Mouse (Mus musculus): ENCODE data around the gene Esf1. TPM values are rescaled to one million over a fixed set of nuclear protein-coding genes. Genes with fewer than 3 reads are reported as not detected.
"Not testable (repeated sequence)": the region's sequence is repeated elsewhere in the genome, so short reads cannot be mapped to it uniquely, and the experiment has no call there.

Esf1 gene
- polyA plus RNA-seq, 1 experiment: 5.0 TPM

GRCm38 (mm10) chr2:140200713-140201112 is 30.3 kb upstream of the Esf1 start:
- Histone ChIP-seq H3K36me3 (ENCODE audit: control insufficient read depth, insufficient read depth) (peaks cover 49% of the 10 kb centered on the region), H3K27me3 (ENCODE audit: control insufficient read depth, insufficient read depth, insufficient read length) (no peaks in the 10 kb centered on the region), H3K79me3 (ENCODE audit: low read depth) (no peaks in the 10 kb centered on the region), H3K79me2 (ENCODE audit: control insufficient read depth, insufficient read depth) (no peaks in the 10 kb centered on the region), H3ac (ENCODE audit: control insufficient read depth, insufficient read length, low read depth) (no peak overlapping the region), H3K4me3 (ENCODE audit: insufficient read depth, poor library complexity, severe bottlenecking) (no peak overlapping the region)
- TF ChIP-seq MAX (IDR thresholded peaks at IDR 0.05) (no peak), MYOG (IDR thresholded peaks at IDR 0.05; ENCODE audit: control insufficient read depth, extremely low read depth, insufficient read length) (no peak), USF1 (IDR thresholded peaks at IDR 0.05; ENCODE audit: low read depth) (no peak), FOSL1 (IDR thresholded peaks at IDR 0.05; ENCODE audit: insufficient read depth, low read length, poor library complexity, severe bottlenecking) (no peak), CEBPB (IDR thresholded peaks at IDR 0.05; ENCODE audit: low read depth) (no peak), CTCF (IDR thresholded peaks at IDR 0.05; ENCODE audit: control insufficient read depth, insufficient read depth, insufficient read length) (no peak), MYOD1 (IDR thresholded peaks at IDR 0.05; ENCODE audit: control insufficient read depth, insufficient read length, low read depth) (no peak)

DNA sequence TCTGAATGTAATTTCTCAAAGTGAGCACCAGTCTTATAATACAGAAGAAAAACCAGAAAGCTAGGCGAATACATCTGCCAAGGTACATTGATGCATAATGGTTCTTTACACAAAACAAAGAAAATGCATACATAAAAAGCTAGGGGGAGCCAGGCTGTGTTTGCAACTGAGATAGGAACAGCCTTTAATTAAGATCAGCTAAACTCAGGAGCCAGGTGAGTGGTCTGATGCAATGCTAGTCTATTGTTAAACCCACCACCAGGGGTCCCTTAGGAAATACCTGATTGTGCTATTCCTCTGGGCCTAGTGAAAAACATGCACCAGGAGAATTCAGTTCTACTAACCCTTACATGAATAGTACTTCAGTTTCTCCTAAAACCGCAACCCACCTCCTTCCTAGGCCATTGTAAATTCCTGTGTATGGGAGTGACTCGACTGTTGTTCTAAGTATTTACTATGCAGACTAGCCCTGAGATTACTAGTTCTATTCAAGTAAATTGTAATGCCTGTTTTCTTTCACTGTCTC is 15.4 kb upstream of the Esf1 start:
- H3K79me2 ChIP-seq (ENCODE audit: control insufficient read depth, insufficient read depth); H3K79me3 ChIP-seq (ENCODE audit: low read depth); H3ac ChIP-seq (ENCODE audit: control insufficient read depth, insufficient read length, low read depth); H3K27me3 ChIP-seq (ENCODE audit: control insufficient read depth, insufficient read depth, insufficient read length); H3K4me3 ChIP-seq (ENCODE audit: insufficient read depth, poor library complexity, severe bottlenecking): not testable (repeated sequence)
- peaks cover 48% of the 10 kb centered on the region for H3K36me3 ChIP-seq (ENCODE audit: control insufficient read depth, insufficient read depth)

DNA sequence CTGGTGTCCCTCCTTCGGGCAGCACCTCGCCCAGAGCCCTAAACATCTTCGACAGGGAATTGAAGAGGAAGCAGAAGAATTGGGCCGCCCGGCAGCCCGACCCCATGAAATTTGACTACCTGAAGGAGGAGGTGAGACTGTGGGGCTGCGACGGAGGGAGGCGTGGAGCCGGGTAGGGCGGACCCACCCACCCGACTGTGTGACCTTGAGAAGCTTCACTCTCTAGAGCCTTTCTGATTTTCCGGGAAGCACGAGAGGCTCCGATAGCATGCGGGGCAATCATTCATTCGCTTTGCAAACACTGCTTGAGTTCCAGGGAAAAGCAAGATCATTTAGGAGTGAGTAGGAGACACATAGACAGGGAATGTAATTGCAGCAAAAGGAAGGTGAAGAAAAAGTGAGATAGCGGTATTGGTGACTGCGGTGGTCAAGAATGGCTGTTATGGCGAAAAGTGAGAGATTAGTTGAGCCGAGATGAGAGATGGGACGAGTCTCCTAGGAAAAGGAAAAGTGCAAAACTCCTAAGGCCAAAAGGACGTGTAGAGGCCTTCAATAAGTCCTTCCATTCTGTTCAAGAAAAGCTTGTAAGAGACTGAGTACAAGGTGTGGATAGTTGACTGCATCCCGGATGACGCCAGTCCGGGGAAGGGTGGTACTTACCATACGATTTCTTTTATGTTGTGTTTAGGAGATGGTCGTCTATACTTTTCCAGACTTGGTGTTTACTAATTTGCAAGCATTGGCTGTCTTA is 614 bp upstream of the Esf1 start:
- no peaks in the 10 kb centered on the region for H3K27me3 ChIP-seq (ENCODE audit: control insufficient read depth, insufficient read depth, insufficient read length)
- TF ChIP-seq MAX (IDR thresholded peaks at IDR 0.05) (no peak), MYOD1 (IDR thresholded peaks at IDR 0.05; ENCODE audit: control insufficient read depth, insufficient read length, low read depth) (no peak), USF1 (IDR thresholded peaks at IDR 0.05; ENCODE audit: low read depth) (no peak), FOSL1 (IDR thresholded peaks at IDR 0.05; ENCODE audit: insufficient read depth, low read length, poor library complexity, severe bottlenecking) (no peak), CTCF (IDR thresholded peaks at IDR 0.05; ENCODE audit: control insufficient read depth, insufficient read depth, insufficient read length) (no peak), CEBPB (IDR thresholded peaks at IDR 0.05; ENCODE audit: low read depth) (no peak), MYOG (IDR thresholded peaks at IDR 0.05; ENCODE audit: control insufficient read depth, extremely low read depth, insufficient read length) (no peak)
- peak overlapping the region; percentile 75 for H3ac ChIP-seq (ENCODE audit: control insufficient read depth, insufficient read length, low read depth)
- peaks cover 49% of the 10 kb centered on the region for H3K79me3 ChIP-seq (ENCODE audit: low read depth)
- peaks cover 32% of the 10 kb centered on the region for H3K36me3 ChIP-seq (ENCODE audit: control insufficient read depth, insufficient read depth)
- peak overlapping the region; percentile 98 for H3K4me3 ChIP-seq (ENCODE audit: insufficient read depth, poor library complexity, severe bottlenecking)
- H3K79me2 ChIP-seq (ENCODE audit: control insufficient read depth, insufficient read depth): peaks cover 68% of the 10 kb centered on the region

- Histone ChIP-seq H3K79me3 (ENCODE audit: low read depth) (peaks cover 58% of the 10 kb centered on the region), H3K27me3 (ENCODE audit: control insufficient read depth, insufficient read depth, insufficient read length) (no peaks in the 10 kb centered on the region), H3K4me3 (ENCODE audit: insufficient read depth, poor library complexity, severe bottlenecking) (peak overlapping the region; percentile 98), H3K36me3 (ENCODE audit: control insufficient read depth, insufficient read depth) (peaks cover 46% of the 10 kb centered on the region), H3ac (ENCODE audit: control insufficient read depth, insufficient read length, low read depth) (no peak overlapping the region), H3K79me2 (ENCODE audit: control insufficient read depth, insufficient read depth) (peaks cover 86% of the 10 kb centered on the region)
- TF ChIP-seq FOSL1 (IDR thresholded peaks at IDR 0.05; ENCODE audit: insufficient read depth, low read length, poor library complexity, severe bottlenecking) (no peak), CTCF (IDR thresholded peaks at IDR 0.05; ENCODE audit: control insufficient read depth, insufficient read depth, insufficient read length) (no peak), MYOG (IDR thresholded peaks at IDR 0.05; ENCODE audit: control insufficient read depth, extremely low read depth, insufficient read length) (no peak), USF1 (IDR thresholded peaks at IDR 0.05; ENCODE audit: low read depth) (no peak), MAX (IDR thresholded peaks at IDR 0.05) (no peak), CEBPB (IDR thresholded peaks at IDR 0.05; ENCODE audit: low read depth) (no peak), MYOD1 (IDR thresholded peaks at IDR 0.05; ENCODE audit: control insufficient read depth, insufficient read length, low read depth) (no peak)
Observed at GRCm38 (mm10) chr2:140169057-140169456, 1.3 kb downstream of the Esf1 start.

DNA sequence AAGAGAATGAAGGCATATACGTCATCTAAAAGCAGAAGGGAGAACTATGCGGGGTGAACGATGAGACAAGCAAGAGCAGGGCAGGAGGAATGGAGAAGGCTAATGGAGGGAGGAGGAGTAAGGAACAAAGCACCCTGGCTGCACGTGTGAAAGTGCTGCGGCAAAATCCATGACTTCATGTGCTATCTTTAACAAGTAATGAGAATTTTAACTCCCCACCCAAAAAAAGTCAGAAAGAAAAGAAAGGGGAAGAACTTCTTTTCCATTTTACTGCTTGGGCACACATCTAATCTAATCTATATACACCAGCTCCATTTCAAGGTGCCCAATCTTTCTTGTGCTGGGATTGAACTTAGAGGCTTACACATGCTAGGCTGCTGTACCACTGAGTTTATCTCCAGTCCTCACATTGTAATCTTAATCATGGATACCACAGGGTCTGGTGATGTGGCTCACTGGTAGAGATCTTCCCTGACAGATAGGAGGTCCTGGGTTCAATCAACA is 7.0 kb downstream of the Esf1 start:
- no peak overlapping the region for H3K4me3 ChIP-seq (ENCODE audit: insufficient read depth, poor library complexity, severe bottlenecking)
- H3K79me3 ChIP-seq (ENCODE audit: low read depth): peaks cover 31% of the 10 kb centered on the region
- H3K79me2 ChIP-seq (ENCODE audit: control insufficient read depth, insufficient read depth): peaks cover 52% of the 10 kb centered on the region
- H3ac ChIP-seq (ENCODE audit: control insufficient read depth, insufficient read length, low read depth): no peak overlapping the region
- H3K36me3 ChIP-seq (ENCODE audit: control insufficient read depth, insufficient read depth): peaks cover 84% of the 10 kb centered on the region
- H3K27me3 ChIP-seq (ENCODE audit: control insufficient read depth, insufficient read depth, insufficient read length): no peaks in the 10 kb centered on the region
- TF ChIP-seq MAX (IDR thresholded peaks at IDR 0.05) (no peak), CEBPB (IDR thresholded peaks at IDR 0.05; ENCODE audit: low read depth) (no peak), USF1 (IDR thresholded peaks at IDR 0.05; ENCODE audit: low read depth) (no peak), MYOD1 (IDR thresholded peaks at IDR 0.05; ENCODE audit: control insufficient read depth, insufficient read length, low read depth) (no peak), MYOG (IDR thresholded peaks at IDR 0.05; ENCODE audit: control insufficient read depth, extremely low read depth, insufficient read length) (no peak), FOSL1 (IDR thresholded peaks at IDR 0.05; ENCODE audit: insufficient read depth, low read length, poor library complexity, severe bottlenecking) (no peak), CTCF (IDR thresholded peaks at IDR 0.05; ENCODE audit: control insufficient read depth, insufficient read depth, insufficient read length) (no peak)
